Mouse (Mus musculus): Measurements from ENCODE around the gene Abtb1. TPM values are rescaled to one million over a fixed set of nuclear protein-coding genes. Genes with fewer than 3 reads are reported as not detected.
A peak's percentile ranks its signal among the peaks of the same experiment; 100 is the strongest.

Gene Abtb1
- total RNA-seq, 2 experiments from 2014 or later, result 38.8 to 44.3 TPM

DNA sequence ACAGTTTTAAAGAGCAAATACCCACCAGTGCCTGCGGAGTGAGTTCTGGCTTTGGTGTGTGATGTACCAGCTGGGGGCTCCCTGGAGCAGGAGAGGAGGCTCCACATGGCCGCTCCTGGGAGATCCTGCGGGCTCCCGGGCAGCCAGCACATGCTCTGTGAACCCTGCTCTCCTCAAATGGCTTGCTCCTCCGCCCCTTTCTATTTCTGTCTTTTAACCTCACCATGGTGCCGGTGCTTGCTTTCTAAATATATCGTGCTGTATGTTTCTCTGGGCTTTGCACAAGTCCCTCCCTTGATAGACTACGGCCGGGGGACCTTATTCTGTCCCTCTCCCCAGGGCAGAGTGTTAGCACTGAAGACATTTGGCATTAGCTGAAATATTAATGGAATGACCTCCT, 15.5 kb upstream of the Abtb1 start:
- no peak for DNase-seq (ENCODE audit: low spot score in 2 of 2)

- peak; percentile 64 to 71 for DNase-seq (ENCODE audit: low spot score in 2 of 2)
Observed at GRCm38 (mm10) chr6:88855636-88856035, 13.9 kb upstream of the Abtb1 start.

DNA sequence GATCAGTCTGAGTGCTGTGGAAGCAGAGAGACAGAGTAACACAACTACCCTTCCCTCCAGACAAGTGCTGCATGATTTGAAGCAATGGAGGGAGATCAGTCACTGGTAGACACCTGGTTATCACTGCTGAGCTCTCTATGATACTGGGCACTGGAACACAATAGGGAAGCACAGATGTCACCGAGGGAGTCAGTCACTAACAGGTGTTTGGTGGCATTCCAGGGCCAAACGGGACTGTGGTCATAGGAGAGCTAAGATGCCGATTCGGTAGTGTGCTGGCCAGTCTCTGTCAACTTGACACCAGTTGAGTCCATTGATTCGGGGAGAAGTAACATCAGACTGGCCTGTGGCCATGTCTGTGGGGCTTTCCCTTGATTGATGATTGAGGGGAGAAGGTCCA, 12.7 kb upstream of the Abtb1 start:
- no peak for DNase-seq (ENCODE audit: low spot score in 2 of 2)

GRCm38 (mm10) chr6:88850034-88850433, 8.2 kb upstream of the Abtb1 start:
- no peak for DNase-seq (ENCODE audit: low spot score in 2 of 2)

- no peak for DNase-seq (ENCODE audit: low spot score in 2 of 2)
Observed at GRCm38 (mm10) chr6:88849270-88849669, 7.5 kb upstream of the Abtb1 start.

DNA sequence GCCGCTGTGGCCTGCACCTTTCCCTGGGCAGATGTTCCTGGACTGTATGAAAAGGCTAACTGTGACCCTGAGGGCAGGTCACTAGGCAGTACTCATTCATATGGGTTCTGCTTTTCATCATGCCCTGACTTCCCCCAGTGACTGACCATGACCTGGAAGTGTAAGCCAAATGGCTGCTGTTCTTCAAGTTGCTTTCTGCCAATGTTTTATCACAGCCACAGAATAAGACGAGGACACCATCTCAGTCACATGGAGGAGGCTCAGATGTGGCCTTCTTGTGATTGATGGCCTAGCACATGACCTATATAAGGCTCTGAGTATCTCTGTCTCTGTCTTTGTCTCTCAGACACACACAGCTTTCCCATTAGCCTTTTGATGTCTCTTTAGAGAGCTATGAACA, 5.8 kb upstream of the Abtb1 start:
- DNase-seq (ENCODE audit: low spot score in 2 of 2), result no peak

DNA sequence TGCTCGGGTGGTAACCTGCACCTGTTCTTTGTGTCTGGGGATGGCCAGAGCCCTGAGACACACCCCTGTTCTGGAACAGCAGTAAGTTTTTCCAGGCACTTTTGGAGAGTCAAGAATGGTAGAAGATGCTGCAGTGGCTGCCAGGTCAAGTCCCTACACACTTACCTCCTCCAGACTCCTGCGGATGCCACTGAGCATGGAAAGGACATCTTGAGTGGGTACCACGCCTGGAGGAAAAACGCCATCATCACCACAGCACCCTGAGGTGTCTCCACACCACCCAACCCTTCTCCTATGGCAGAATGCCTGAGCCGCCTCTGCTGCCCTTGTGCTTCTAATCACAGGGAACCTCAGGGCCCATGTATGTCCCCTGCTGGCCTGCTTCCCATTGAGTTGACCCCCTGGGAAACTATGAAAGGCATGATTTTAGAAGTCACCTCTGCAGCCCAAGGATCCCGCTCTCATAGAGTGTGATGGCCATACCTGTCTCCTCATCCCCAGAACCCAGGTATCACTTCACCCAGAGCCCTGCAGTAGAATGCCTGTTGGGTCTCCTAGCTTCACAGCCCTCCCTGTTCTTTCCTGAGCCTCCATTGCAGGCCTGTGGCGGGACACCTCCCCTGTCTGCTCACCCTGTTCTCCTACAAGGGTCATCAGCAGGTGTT, 3.2 kb upstream of the Abtb1 start:
- DNase-seq (ENCODE audit: low spot score in 2 of 2), result no peak

- DNase-seq (ENCODE audit: low spot score in 2 of 2), result no peak
Observed at GRCm38 (mm10) chr6:88843781-88844725, 2.3 kb upstream of the Abtb1 start.

GRCm38 (mm10) chr6:88843241-88843640, 1.5 kb upstream of the Abtb1 start:
- DNase-seq (ENCODE audit: low spot score in 2 of 2), result no peak

DNA sequence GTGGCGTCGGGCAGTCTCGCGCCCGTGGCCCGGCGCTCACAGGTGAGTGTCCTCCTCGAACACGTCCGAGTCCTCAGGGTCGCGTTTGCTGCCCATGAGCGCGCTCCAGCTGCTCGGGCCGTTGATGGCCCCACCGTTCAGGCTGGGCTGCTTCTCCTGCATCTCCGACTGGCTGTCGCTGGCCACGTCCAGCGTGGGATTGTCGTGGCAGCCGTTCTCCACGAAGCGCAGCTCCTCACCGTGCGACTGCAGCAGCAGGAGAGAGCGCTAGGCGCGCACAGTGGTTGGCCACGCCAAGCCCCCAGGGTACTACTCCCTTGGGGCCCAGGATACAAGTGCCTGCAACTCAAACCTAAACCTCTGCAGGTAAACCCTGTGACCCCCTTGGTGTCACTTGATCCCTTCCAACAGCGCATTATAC, 957 bp upstream of the Abtb1 start:
- peak; percentile 45 to 61 for DNase-seq (ENCODE audit: low spot score in 2 of 2)

DNA sequence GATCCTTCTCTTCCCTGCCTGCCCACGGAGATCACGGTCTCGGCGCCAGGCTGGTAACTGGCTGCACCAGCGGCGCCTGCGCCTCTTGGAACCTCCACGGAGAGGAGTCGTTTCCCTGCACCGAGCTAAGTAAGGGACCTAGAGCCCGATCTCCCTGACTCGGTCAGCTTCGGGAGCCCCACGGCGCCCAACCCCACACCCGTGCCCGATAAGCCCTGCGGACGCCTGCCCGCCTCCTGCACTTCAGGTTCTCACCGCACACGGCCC, 337 bp downstream of the Abtb1 start:
- DNase-seq (ENCODE audit: low spot score in 2 of 2), result no peak

- DNase-seq (ENCODE audit: low spot score in 2 of 2), result no peak
Observed at GRCm38 (mm10) chr6:88840791-88841513, 832 bp downstream of the Abtb1 start.

- no peak for DNase-seq (ENCODE audit: low spot score in 2 of 2)
Observed at GRCm38 (mm10) chr6:88840211-88840610, 1.6 kb downstream of the Abtb1 start.

DNA sequence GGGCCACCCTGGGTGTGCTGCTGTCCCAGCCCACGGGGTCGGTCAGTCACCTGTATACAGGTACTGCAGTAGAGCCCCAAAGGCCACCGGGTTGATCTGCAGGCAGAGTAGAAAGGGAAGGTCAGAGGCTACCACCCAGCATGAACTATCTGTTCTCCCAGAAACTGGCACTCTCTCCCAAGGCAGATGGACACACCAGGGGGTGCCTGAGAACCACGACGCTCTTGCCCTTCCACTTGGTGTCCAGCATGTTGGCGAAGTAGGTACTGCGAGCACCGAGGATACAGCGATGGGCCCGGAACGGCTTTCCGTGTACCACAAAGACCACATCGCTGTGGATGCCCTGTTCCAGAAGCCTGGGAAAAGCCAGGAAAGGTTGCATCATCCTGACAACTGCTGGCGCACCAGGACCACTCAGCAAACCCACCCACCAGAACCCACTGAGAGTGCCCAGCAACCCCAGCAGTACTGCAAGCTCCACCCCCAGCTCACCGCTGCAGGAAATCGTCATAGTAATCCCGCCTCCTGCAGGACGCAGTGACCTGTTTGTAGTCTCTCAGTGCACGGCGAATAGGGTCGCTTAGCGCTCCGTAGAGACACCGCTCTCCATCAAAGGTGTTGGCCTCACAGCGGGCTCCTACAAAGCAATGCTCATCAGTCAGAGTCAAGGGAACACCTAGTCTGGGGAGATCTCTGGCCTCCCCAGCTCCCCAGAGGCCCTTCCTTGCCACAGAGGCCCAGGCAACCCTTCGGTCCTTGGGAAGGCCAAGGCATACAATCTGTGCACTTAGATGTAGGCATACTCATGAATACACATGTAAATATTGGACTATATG, 2.4 kb downstream of the Abtb1 start:
- DNase-seq (ENCODE audit: low spot score in 2 of 2), result no peak

- no peak for DNase-seq (ENCODE audit: low spot score in 2 of 2)
Observed at GRCm38 (mm10) chr6:88838613-88839012, 3.2 kb downstream of the Abtb1 start.

- DNase-seq (ENCODE audit: low spot score in 2 of 2), result no peak
Observed at GRCm38 (mm10) chr6:88837999-88838398, 3.8 kb downstream of the Abtb1 start.

GRCm38 (mm10) chr6:88836178-88836819, 5.5 kb downstream of the Abtb1 start:
- DNase-seq (ENCODE audit: low spot score in 2 of 2), result no peak

DNA sequence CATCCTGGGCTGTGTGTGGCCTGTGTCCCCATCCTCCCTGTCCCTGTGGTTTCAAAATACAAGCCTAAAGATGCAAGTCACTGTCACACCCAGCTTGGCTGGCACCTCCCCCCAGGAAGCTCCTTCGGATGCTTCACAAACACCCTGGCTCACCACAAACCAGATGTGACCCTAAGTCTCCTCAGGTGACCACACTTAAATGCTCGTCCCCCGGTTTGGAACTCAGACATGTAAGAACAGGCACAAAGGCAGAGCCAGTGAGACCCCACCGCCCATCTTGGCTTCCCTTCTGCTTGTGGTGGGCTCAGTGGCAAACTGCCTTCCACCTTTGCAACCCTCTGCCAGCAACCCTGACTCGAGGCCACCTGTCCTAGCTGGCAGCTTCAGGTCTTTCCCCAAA, 6.7 kb downstream of the Abtb1 start:
- no peak for DNase-seq (ENCODE audit: low spot score in 2 of 2)

DNA sequence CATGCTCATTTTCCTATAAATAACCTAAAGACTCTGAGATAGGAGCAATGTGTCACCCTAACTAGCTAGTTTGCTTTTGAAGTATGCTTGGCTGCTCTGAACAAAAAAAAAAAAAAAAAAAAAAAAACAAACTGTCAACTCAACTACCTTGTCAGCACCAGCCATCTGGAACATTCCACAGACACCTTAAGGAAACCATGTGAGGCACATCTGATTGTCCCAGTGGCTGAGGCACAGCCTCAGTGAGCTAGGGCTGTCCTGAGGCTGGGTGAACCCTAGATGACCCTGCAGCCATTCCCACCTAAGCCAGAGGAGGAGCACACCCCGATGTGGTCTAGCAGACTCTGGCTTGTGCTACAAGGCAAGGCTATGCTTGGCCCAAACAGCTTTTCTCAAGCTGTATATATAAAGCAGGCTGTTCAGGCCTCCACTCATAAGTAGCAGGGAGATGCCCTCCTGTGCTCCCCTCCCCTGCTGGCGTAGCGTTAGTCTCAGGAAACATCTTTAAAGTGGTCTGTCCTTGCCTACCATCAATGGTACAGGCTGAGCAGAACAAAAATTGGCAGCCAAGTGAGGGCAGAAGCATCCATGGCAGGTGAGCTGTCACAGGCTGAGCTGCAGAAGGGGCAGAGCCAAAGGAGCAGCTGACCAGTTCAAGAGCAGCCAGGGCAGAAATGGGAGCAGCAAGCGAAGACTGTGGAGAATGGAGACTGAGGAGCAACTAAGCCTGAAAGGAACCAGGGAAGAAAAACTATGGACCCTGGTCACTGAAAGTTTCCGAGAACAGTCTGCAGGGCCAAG, 8.2 kb downstream of the Abtb1 start:
- no peak for DNase-seq (ENCODE audit: low spot score in 2 of 2)

DNA sequence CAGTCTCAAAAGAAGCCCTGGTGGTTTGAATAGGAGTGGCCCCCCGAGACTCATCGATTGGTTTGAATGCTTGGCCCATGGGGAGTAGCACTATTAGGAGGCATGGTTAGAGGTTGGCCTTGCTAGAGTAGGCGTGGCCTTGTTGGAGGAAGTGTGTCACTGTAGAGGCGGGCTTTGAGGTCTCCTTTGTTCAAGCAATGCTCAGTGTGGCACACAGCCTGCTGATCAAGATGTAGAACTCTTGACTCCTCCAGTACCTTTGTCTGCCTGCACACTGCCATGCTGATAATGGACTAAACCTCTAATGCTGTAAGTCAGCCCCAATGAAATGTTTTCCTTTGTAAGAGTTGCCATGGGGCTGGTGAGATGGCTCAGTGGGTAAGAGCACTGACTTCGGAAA, 9.1 kb downstream of the Abtb1 start:
- no peak for DNase-seq (ENCODE audit: low spot score in 2 of 2)

All from left cerebral cortex, adult 18-20 months (tissue).